Mouse (Mus musculus) gonadal fat pad, adult 2 months (tissue): Measurements from ENCODE around the gene Adamts14. TPM values are rescaled to one million over a fixed set of nuclear protein-coding genes. Genes with fewer than 3 reads are reported as not detected.

Experiments used
- DNase-seq: peaks from one replicate; pipeline ENCODE4 v3.0.0-alpha.2; 2012; ENCODE audit warnings: low read depth
- polyA plus RNA-seq: library from polyadenylated mRNA; depleted of rRNA; stranded (reverse); fragments of >200 nt; gene quantifications from 2 replicates; pipeline ENCODE4 v1.2.3, GENCODE M21; 2012; rRNA removed

The Adamts14 gene
- polyA plus RNA-seq = 3.6 and 3.8 TPM in 2 replicates

- no peak for DNase-seq
These were observed at the start of gene Adamts14 for GRCm38 (mm10) chr10:61273081-61273843. Adamts14 (minus strand) TSS chr10:61273438.

- DNase-seq = no peak
These were observed 45.3 kb upstream of the Adamts14 start for GRCm38 (mm10) chr10:61318527-61318926.

GRCm38 (mm10) chr10:61315324-61315880 lies 42.2 kb upstream of the Adamts14 start:
- no peak for DNase-seq

GRCm38 (mm10) chr10:61313750-61314149 lies 40.5 kb upstream of the Adamts14 start:
- no peak for DNase-seq

- DNase-seq = no peak
These were observed 39.5 kb upstream of the Adamts14 start for GRCm38 (mm10) chr10:61312754-61313153.

GRCm38 (mm10) chr10:61312159-61312558 lies 38.9 kb upstream of the Adamts14 start:
- DNase-seq = no peak

- no peak for DNase-seq
These were observed 35.6 kb upstream of the Adamts14 start for GRCm38 (mm10) chr10:61308706-61309320.

GRCm38 (mm10) chr10:61305928-61306590 lies 32.8 kb upstream of the Adamts14 start:
- no peak for DNase-seq

GRCm38 (mm10) chr10:61304046-61304445 lies 30.8 kb upstream of the Adamts14 start:
- DNase-seq = no peak

- no peak for DNase-seq
These were observed 27.8 kb upstream of the Adamts14 start for GRCm38 (mm10) chr10:61300996-61301395.

GRCm38 (mm10) chr10:61297477-61297876 lies 24.2 kb upstream of the Adamts14 start, which contains the start of gene Prf1:
Prf1 (plus strand) TSS chr10:61297833.
- DNase-seq = no peak

- no peak for DNase-seq
These were observed 23.6 kb upstream of the Adamts14 start for GRCm38 (mm10) chr10:61296713-61297445.

- DNase-seq = no peak
These were observed 21.0 kb upstream of the Adamts14 start for GRCm38 (mm10) chr10:61294242-61294641.

GRCm38 (mm10) chr10:61290479-61290878 lies 17.2 kb upstream of the Adamts14 start:
- DNase-seq = no peak

- DNase-seq = no peak
These were observed 16.8 kb upstream of the Adamts14 start for GRCm38 (mm10) chr10:61290016-61290415.

GRCm38 (mm10) chr10:61286246-61286645 lies 13.0 kb upstream of the Adamts14 start:
- no peak for DNase-seq

GRCm38 (mm10) chr10:61285271-61285670 lies 12.0 kb upstream of the Adamts14 start:
- DNase-seq = no peak

- no peak for DNase-seq
These were observed 11.1 kb upstream of the Adamts14 start for GRCm38 (mm10) chr10:61284309-61284708.

- DNase-seq = no peak
These were observed 7.9 kb upstream of the Adamts14 start for GRCm38 (mm10) chr10:61281115-61281514.

- no peak for DNase-seq
These were observed 4.9 kb upstream of the Adamts14 start for GRCm38 (mm10) chr10:61277918-61278674.

GRCm38 (mm10) chr10:61277051-61277450 lies 3.8 kb upstream of the Adamts14 start:
- DNase-seq = no peak
